Mouse (Mus musculus): ENCODE results near the gene Hspa4.

The Hspa4 gene

DNA sequence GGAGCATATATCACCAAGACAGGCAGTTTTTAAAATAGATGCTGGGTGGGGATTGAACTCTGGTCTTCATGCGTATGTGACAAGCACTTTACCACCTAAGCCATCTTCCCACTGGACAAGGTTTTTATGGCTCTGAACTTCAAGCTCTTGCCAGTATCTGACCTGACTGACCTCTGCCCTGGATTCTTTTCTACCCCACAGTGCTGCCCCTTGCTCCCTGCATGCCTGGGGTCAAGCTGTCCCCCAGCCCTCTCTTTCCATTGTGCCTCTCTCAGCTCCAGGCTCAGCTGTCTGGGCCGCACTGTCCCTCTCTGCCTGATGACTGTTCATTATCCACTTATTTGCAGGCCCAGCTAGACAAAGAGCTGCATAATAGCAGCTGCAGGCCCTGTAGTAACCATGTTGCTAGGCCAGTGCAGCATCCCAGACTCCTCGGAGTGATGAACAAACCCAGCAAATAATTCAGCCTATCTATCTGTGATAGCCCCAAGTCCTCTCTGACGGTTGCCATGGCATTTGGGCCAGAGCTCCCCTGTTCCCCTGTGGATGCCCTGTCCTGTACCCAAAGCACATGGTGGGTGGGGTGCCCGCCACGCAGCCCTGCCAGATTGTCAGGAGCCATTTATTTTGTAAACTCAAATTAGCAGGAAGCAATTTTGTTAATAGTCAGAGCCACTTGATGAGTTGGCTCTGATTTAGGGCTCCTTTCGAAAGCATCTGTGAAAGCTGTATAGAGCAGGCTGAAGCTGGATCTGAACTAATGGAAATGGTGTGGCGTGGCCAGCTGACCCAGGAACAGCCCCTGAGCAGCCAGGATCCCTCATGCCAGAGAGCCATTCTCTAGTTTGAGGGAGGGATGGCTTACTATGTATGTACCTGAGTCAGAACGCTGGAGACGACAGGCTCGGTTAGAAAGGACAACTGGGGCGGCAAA, 47.8 kb downstream of the Hspa4 start:
- DNase-seq (ENCODE audit: low spot score) = no peak

DNA sequence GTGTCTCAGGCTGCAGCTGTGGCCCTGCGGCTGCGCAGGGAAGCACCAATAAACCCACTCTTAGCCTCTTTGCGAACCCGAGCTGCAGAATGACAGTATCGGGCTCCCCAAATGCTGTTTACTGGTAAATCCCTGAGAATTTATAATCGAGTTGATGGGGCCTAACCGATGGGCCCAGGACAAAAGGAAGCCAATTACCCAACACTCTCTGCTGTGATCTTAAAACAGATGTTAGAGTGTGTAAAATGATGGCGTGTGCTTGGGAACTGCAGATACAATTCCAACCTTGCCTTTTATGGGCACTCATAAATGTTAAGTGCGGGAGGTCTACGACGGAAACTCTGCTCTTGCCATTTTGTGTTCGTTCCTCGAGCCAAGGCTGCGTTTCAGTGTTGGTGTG, 49.5 kb downstream of the Hspa4 start:
- DNase-seq (ENCODE audit: low spot score) = no peak

- no peak for DNase-seq (ENCODE audit: low spot score)
Observed at GRCm38 (mm10) chr11:53249686-53250085, 50.6 kb downstream of the Hspa4 start.

- DNase-seq (ENCODE audit: low spot score) = no peak
Observed at GRCm38 (mm10) chr11:53245561-53245960, 54.7 kb downstream of the Hspa4 start.

DNA sequence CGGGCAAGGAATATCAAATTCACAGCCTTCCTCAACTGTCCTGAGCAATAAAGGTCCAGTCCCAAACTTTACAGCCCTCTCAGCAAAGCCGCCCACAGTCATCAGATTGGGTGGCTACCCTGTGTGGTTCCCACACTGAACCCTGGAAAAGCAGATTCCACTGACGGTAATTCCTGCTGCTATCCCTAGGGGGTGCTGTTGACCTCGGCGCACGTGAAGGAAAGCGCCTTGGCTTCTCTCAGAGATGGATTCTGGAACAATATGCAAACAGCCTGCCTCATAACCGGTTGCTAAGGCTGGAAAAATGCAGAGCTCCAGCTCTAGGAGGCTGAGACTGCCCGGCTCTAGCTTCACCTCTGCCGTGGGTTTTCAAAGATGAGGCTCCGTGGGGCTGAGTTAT, 57.1 kb downstream of the Hspa4 start:
- no peak for DNase-seq (ENCODE audit: low spot score)

GRCm38 (mm10) chr11:53233590-53233989, 66.7 kb downstream of the Hspa4 start:
- no peak for DNase-seq (ENCODE audit: low spot score)

DNA sequence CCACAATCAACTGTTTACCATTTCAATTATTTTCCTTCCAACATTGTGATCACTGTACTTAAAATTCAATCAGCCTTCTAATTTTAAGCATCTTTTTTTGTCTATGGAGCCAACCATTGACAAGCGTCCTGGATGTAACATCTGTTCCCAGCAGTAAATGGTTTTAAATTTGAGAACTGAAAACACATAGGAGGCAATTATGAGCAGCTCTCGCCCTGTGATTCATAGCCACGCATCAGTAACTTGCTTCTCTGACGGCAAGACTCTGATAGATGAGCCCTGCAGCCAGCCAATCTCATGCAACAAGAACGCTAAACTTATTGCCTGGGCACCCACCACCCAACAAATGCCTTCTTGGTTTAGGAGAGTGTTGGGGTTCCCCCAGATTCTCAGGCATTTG, 68.4 kb downstream of the Hspa4 start:
- DNase-seq (ENCODE audit: low spot score) = no peak

GRCm38 (mm10) chr11:53229011-53229410, 71.2 kb downstream of the Hspa4 start:
- no peak for DNase-seq (ENCODE audit: low spot score)

DNA sequence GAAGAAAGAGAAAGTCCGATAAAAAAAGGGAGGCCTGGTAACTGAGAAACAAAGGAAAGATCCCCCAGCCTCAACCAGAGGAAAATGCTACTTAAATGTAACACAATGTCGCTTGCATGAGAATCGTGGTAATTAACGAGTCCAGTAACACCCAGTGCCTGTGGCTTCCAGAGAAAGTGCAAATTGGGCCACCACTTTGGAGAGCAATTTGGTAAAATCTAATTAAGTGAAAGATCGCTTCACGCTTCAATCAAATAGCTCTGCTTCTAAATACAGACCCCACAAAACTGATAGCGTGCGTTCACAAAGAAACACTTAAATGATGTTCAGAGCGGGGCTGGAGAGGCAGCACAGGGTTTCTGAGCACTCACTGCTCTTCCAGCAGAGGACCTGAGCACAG, 89.4 kb downstream of the Hspa4 start:
- DNase-seq (ENCODE audit: low spot score) = no peak

Measured in ovary, adult 18-20 months (tissue).